Mouse (Mus musculus): ENCODE measurements around the gene P2ry12. TPM values are rescaled to one million over a fixed set of nuclear protein-coding genes. Genes with fewer than 3 reads are reported as not detected.

Gene P2ry12
- polyA plus RNA-seq, 1 experiment, result not detected

DNA sequence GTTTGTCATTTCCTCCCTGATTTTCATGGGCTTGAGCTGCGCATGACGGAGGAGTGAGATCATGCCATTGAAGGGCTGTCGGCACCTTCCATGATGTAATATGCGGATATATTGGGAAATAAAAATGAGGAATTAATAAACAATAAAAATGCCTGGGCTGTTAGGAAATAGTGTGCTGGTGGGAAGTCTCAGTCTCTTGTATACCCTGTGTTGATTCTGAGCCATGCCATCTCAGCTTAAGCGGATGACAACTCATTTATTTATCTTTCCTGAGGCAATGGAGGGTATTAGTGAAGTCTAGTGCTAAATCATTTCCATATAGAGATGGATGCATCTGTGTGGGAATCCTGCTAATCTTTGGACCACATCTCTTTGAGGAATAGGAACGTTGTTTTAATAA, 14.6 kb downstream of the P2ry12 start:
- Histone ChIP-seq H3K4me1 (ENCODE audit: control insufficient read depth) (no peaks in the 10 kb centered on the region), H3K4me3 (replicated peaks) (no peak overlapping the region), H3K36me3 (ENCODE audit: control insufficient read depth) (no peaks in the 10 kb centered on the region), H3K27me3 (ENCODE audit: control insufficient read depth) (no peaks in the 10 kb centered on the region), H3K9me3 (ENCODE audit: control insufficient read depth, low read length) (no peaks in the 10 kb centered on the region)
- TF ChIP-seq TAL1 (IDR thresholded peaks at IDR 0.05; ENCODE audit: low read length), result no peak
- TF ChIP-seq GATA1 (IDR thresholded peaks at IDR 0.05; ENCODE audit: low read length), result no peak

DNA sequence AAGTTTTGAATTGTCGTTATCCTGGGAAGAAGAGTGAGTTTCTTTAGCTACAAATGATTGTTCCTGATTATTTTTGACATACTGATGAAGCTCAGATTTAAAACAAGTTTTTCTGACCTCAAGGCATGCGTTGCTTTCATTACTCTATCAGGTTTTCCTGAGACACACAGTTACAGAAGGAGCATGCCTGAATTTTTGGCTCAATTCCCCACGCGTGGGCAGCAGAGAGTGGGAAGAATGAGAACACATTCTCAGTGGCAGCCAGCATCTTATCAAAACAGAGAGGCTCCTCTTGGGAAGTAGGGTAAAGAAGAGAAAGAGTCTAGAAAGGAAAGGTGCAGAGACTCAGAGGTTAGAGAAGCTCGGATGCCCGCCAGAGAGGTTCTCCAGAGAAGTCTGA, 19.3 kb downstream of the P2ry12 start:
- Histone ChIP-seq H3K4me3 (replicated peaks) (no peak overlapping the region), H3K9me3 (ENCODE audit: control insufficient read depth, low read length) (no peaks in the 10 kb centered on the region), H3K27me3 (ENCODE audit: control insufficient read depth) (no peaks in the 10 kb centered on the region), H3K36me3 (ENCODE audit: control insufficient read depth) (no peaks in the 10 kb centered on the region), H3K4me1 (ENCODE audit: control insufficient read depth) (no peaks in the 10 kb centered on the region)
- TF ChIP-seq TAL1 (IDR thresholded peaks at IDR 0.05; ENCODE audit: low read length), result no peak
- TF ChIP-seq GATA1 (IDR thresholded peaks at IDR 0.05; ENCODE audit: low read length), result no peak

DNA sequence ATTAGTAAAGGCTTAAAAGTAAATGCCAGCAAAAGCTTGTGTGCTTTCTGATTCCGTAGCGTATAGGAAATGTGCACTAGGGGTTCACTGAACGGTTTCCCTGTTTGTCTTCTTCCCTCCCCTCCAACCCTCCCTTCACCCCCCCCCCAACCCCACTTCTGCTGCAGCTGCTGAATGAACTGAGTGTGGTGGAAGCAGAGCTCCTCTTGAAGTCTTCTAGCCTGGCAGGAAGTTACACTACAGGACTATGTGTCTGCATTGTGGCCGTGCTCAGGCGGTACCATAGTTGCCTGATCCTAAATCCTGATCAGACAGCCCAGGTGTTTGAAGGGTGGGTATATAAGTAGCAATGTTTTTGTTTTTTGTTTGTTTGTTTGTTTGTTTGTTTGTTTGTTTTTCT, 27.8 kb downstream of the P2ry12 start:
- H3K9me3 ChIP-seq (ENCODE audit: control insufficient read depth, low read length), result no peaks in the 10 kb centered on the region
- H3K36me3 ChIP-seq (ENCODE audit: control insufficient read depth), result no peaks in the 10 kb centered on the region
- TF ChIP-seq GATA1 (IDR thresholded peaks at IDR 0.05; ENCODE audit: low read length), result no peak
- TF ChIP-seq TAL1 (IDR thresholded peaks at IDR 0.05; ENCODE audit: low read length), result no peak
- H3K4me3 ChIP-seq (replicated peaks), result no peak overlapping the region
- no peaks in the 10 kb centered on the region for H3K27me3 ChIP-seq (ENCODE audit: control insufficient read depth)
- H3K4me1 ChIP-seq (ENCODE audit: control insufficient read depth), result no peaks in the 10 kb centered on the region

DNA sequence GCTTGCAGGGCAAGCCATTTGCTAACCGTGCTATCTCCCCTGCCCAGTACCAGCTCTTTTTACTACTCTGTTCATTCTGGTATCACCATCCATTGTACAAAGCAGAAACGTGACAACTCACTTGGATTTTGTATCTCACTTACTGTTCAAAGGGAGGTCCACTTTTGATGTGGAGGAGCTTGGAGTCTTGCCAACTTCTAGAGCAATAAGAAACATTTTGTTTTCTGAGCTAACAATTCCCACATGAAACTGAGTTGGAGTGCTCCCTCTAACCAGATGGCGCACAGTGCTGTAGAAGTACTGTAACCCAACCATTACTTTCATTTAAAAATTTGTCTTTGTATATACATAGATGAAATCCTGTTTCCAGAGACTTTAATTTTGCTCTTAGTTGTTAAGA, 31.8 kb downstream of the P2ry12 start:
- Histone ChIP-seq H3K9me3 (ENCODE audit: control insufficient read depth, low read length) (no peaks in the 10 kb centered on the region), H3K27me3 (ENCODE audit: control insufficient read depth) (no peaks in the 10 kb centered on the region), H3K4me3 (replicated peaks) (no peak overlapping the region), H3K4me1 (ENCODE audit: control insufficient read depth) (no peaks in the 10 kb centered on the region), H3K36me3 (ENCODE audit: control insufficient read depth) (no peaks in the 10 kb centered on the region)
- TF ChIP-seq TAL1 (IDR thresholded peaks at IDR 0.05; ENCODE audit: low read length), result no peak
- TF ChIP-seq GATA1 (IDR thresholded peaks at IDR 0.05; ENCODE audit: low read length), result no peak

DNA sequence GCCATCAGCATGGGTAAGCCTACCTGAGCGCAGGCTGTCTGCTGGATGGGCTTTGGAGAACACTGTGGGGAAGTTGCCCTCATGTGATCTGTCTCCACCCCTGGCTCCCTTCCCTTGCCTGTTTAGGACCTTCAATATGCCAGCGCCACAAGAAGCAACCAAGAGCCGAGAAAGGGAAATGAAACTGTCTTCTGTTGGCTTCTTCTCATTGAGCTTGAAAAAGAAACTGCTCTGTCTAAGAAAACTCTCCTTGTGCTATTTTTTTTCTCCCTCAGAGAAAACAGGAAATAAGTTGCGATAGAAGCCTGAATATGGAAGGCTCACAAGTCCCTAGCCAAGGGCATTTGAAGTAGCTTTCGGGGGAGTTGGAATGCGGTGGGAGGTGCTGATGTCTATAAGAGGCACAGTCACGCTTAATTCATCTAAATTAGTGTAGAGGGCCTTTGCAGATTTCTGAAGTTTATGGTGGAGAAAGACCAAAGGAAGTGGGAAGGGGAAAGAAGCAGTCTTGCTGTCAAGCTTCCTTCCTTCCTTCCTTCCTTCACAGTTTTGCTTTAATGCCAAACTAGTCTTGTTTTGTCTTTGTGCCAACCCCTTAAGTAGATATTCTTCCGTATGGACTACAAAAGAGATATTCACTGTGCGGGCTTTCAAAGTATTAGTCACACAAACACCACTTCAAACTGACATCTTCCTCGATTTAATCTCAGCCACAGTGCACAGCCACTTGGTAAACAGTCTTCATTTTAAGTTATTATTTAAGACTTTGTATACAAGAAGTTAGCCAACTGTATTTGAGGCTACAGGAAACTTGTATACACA, 33.7 kb downstream of the P2ry12 start:
- H3K27me3 ChIP-seq (ENCODE audit: control insufficient read depth), result no peaks in the 10 kb centered on the region
- H3K9me3 ChIP-seq (ENCODE audit: control insufficient read depth, low read length), result no peaks in the 10 kb centered on the region
- H3K4me1 ChIP-seq (ENCODE audit: control insufficient read depth), result no peaks in the 10 kb centered on the region
- TF ChIP-seq TAL1 (IDR thresholded peaks at IDR 0.05; ENCODE audit: low read length) (no peak), GATA1 (IDR thresholded peaks at IDR 0.05; ENCODE audit: low read length) (no peak)
- H3K36me3 ChIP-seq (ENCODE audit: control insufficient read depth), result no peaks in the 10 kb centered on the region
- H3K4me3 ChIP-seq (replicated peaks), result no peak overlapping the region

DNA sequence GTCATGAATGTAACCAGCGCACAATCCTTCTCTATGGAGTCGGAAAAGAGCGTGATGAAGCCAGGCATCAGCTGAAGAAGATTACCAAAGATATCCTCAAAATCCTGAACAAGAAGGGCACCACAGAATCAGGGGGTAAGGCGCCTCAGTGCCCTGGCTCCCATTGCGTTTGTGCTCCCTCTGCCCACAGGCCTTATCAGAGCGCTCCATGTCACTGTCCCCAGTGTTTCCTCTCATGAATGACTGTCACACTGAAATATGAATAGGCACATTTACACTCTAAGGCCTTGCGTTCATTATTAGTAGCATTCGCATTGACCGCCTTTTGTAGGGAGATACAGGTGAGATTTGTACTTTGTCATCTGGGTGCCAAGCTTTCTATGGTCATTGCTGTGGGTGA, 35.0 kb downstream of the P2ry12 start:
- no peak for TF ChIP-seq GATA1 (IDR thresholded peaks at IDR 0.05; ENCODE audit: low read length)
- TF ChIP-seq TAL1 (IDR thresholded peaks at IDR 0.05; ENCODE audit: low read length), result no peak
- no peaks in the 10 kb centered on the region for H3K27me3 ChIP-seq (ENCODE audit: control insufficient read depth)
- H3K4me3 ChIP-seq (replicated peaks), result no peak overlapping the region
- no peaks in the 10 kb centered on the region for H3K9me3 ChIP-seq (ENCODE audit: control insufficient read depth, low read length)
- H3K36me3 ChIP-seq (ENCODE audit: control insufficient read depth), result no peaks in the 10 kb centered on the region
- no peaks in the 10 kb centered on the region for H3K4me1 ChIP-seq (ENCODE audit: control insufficient read depth)

DNA sequence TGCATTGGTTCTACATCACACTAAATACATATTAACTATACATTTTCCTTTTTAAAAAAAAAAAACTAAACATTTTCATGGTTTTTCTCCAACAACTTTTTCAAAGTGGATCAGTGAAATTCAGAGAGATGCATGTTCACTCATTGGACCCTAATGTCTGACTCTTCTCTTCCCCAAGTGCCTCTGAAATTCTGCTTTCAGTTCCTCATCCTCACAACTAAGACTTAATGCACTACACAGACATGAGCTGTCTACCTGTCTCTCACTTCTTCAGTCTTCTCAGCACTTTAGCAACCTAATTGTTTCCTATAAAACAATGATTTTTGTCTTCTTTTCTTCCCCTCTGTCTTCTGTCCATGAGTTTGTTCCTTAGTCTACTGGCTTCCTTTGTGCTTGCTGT, 37.3 kb downstream of the P2ry12 start:
- H3K36me3 ChIP-seq (ENCODE audit: control insufficient read depth), result no peaks in the 10 kb centered on the region
- H3K9me3 ChIP-seq (ENCODE audit: control insufficient read depth, low read length), result no peaks in the 10 kb centered on the region
- no peak for TF ChIP-seq GATA1 (IDR thresholded peaks at IDR 0.05; ENCODE audit: low read length)
- no peak for TF ChIP-seq TAL1 (IDR thresholded peaks at IDR 0.05; ENCODE audit: low read length)
- H3K27me3 ChIP-seq (ENCODE audit: control insufficient read depth), result no peaks in the 10 kb centered on the region
- no peak overlapping the region for H3K4me3 ChIP-seq (replicated peaks)
- no peaks in the 10 kb centered on the region for H3K4me1 ChIP-seq (ENCODE audit: control insufficient read depth)

DNA sequence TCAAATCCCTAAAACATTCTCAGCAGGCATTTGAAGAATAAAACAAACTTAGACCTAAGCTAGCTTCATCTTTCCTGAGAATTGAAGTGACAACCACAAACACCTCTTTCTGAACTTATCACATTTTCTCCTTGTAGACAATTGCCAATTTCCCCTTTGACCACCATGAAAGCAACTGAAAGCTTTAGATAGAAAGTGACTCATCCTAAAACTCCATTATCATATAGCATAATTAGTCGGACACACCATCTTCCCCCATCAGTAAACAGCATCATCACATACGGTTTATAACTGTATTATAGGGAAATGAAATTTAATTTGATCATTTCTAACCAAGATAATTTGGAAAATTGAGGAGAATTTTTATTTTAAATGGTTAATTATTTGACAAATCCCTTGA, 40.4 kb downstream of the P2ry12 start:
- TF ChIP-seq TAL1 (IDR thresholded peaks at IDR 0.05; ENCODE audit: low read length), result no peak
- no peak for TF ChIP-seq GATA1 (IDR thresholded peaks at IDR 0.05; ENCODE audit: low read length)
- Histone ChIP-seq H3K9me3 (ENCODE audit: control insufficient read depth, low read length) (no peaks in the 10 kb centered on the region), H3K36me3 (ENCODE audit: control insufficient read depth) (no peaks in the 10 kb centered on the region), H3K27me3 (ENCODE audit: control insufficient read depth) (no peaks in the 10 kb centered on the region), H3K4me1 (ENCODE audit: control insufficient read depth) (no peaks in the 10 kb centered on the region), H3K4me3 (replicated peaks) (no peak overlapping the region)

DNA sequence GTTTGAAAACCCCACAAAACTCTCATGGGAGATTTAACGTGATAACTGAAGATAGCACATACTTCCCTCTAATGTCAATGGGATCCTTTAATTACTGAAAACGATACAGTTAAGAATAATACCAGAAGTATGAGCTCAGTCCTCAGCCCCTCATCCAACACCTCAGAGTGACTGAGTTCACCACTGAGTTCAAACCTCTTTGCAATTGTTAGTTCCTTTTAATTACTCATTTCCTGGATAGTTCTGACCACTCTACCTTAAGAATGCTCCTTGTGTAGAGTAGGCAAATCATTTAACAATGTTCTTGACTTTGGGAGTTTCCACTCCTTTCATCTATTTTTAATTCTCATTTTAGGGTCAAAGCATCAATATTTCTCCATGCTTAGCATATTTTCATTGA, 43.3 kb downstream of the P2ry12 start:
- no peak for TF ChIP-seq TAL1 (IDR thresholded peaks at IDR 0.05; ENCODE audit: low read length)
- no peak for TF ChIP-seq GATA1 (IDR thresholded peaks at IDR 0.05; ENCODE audit: low read length)
- Histone ChIP-seq H3K27me3 (ENCODE audit: control insufficient read depth) (no peaks in the 10 kb centered on the region), H3K4me1 (ENCODE audit: control insufficient read depth) (no peaks in the 10 kb centered on the region), H3K36me3 (ENCODE audit: control insufficient read depth) (no peaks in the 10 kb centered on the region), H3K4me3 (replicated peaks) (no peak overlapping the region), H3K9me3 (ENCODE audit: control insufficient read depth, low read length) (no peaks in the 10 kb centered on the region)

DNA sequence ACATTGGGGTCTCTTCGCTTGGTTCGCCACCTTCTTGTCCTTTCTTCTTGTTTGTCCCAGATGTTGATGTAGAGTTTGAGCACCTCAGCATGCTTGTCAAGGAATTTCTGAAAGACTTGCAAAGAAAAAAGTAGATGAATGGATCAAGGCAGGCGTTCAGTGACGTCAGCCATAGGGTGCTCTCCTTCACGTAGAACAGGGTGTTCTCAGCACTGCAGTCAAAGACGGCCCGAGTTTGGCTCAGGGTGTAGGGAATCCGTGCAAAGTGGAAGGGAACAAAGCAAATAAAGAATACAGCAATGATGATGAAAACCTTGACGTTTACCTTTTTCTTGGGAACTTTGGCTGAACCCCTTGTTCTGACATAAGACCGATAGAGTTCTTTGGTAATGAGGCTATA, 45.5 kb downstream of the P2ry12 start:
- Histone ChIP-seq H3K36me3 (ENCODE audit: control insufficient read depth) (no peaks in the 10 kb centered on the region), H3K27me3 (ENCODE audit: control insufficient read depth) (no peaks in the 10 kb centered on the region)
- TF ChIP-seq GATA1 (IDR thresholded peaks at IDR 0.05; ENCODE audit: low read length) (no peak), TAL1 (IDR thresholded peaks at IDR 0.05; ENCODE audit: low read length) (no peak)

More for the DNA sequence above, 45.5 kb downstream of the P2ry12 start:
- Histone ChIP-seq H3K4me3 (replicated peaks) (no peak overlapping the region), H3K9me3 (ENCODE audit: control insufficient read depth, low read length) (no peaks in the 10 kb centered on the region), H3K4me1 (ENCODE audit: control insufficient read depth) (no peaks in the 10 kb centered on the region)
